Mouse (Mus musculus) lung, embryonic 14.5 days (tissue): Measurements from ENCODE around the gene C130050O18Rik. TPM values are rescaled to one million over a fixed set of nuclear protein-coding genes. Genes with fewer than 3 reads are reported as not detected.

ENCODE experiments used
- ATAC-seq: fragments of 200-750 bp; cut with Nextera tagmentation; 2 replicates; pipeline ENCODE4 v1.8.0; 2017; ENCODE audit warnings: mild to moderate bottlenecking, moderate TSS enrichment, moderate library complexity; ENCODE audit not compliant: insufficient read depth
- DNase-seq: peaks from one replicate; pipeline ENCODE4 v3.0.0-alpha.2; 2015
- H3K27ac ChIP-seq: fragments of 300-500 bp; sonication (generic); 2 replicates; pipeline ENCODE4 v1.5.1; 2014; ENCODE audit warnings: low read depth, mild to moderate bottlenecking, moderate library complexity
- H3K27me3 ChIP-seq: fragments of 300-500 bp; sonication (generic); 2 replicates; pipeline ENCODE4 v1.6.1; 2014; ENCODE audit warnings: low read length, control low read depth; ENCODE audit not compliant: insufficient read depth
- H3K36me3 ChIP-seq: fragments of 300-500 bp; sonication (generic); 2 replicates; pipeline ENCODE4 v1.6.1; 2014; ENCODE audit warnings: control low read depth; ENCODE audit not compliant: insufficient read depth
- H3K4me1 ChIP-seq: fragments of 300-500 bp; sonication (generic); 2 replicates; pipeline ENCODE4 v1.6.1; 2014; ENCODE audit warnings: antibody characterized with exemption, control low read depth; ENCODE audit not compliant: insufficient read depth
- H3K4me2 ChIP-seq: fragments of 300-500 bp; sonication (generic); 2 replicates; pipeline ENCODE4 v1.6.1; 2014; ENCODE audit warnings: mild to moderate bottlenecking
- H3K4me3 ChIP-seq: fragments of 300-500 bp; sonication (generic); 2 replicates; pipeline ENCODE4 v1.5.1; 2014; ENCODE audit warnings: low read depth, low read length
- H3K9ac ChIP-seq: fragments of 300-500 bp; sonication (generic); 2 replicates; pipeline ENCODE4 v1.6.1; 2014
- H3K9me3 ChIP-seq: fragments of 300-500 bp; sonication (generic); 2 replicates; pipeline ENCODE4 v1.6.1; 2016; ENCODE audit warnings: low read depth, low read length, control low read depth
- CTCF ChIP-seq: IDR thresholded peaks from 2 replicates; pipeline ENCODE4 v1.5.1; 2016; ENCODE audit warnings: antibody characterized with exemption, low read depth
- WGBS: fragments of 180-500 bp; shearing (Covaris S2); extraction: QIAGEN DNeasy Blood & Tissue Kit; methylation state at CpG from one replicate; pipeline ENCODE4 v1.1.7; 2014; 5-methylcytosine and 5-hydroxymethylcytosine counted together
- polyA plus RNA-seq: library from polyadenylated mRNA; unstranded; fragments of >200 nt; fragmentation: Nextera tagmentation; extraction: Ambion mirVana; gene quantifications from 2 replicates; pipeline ENCODE4 v1.2.1, GENCODE M21; 2014

Gene C130050O18Rik
- polyA plus RNA-seq, 1 experiment from 2014 or later: 1.1 TPM

DNA sequence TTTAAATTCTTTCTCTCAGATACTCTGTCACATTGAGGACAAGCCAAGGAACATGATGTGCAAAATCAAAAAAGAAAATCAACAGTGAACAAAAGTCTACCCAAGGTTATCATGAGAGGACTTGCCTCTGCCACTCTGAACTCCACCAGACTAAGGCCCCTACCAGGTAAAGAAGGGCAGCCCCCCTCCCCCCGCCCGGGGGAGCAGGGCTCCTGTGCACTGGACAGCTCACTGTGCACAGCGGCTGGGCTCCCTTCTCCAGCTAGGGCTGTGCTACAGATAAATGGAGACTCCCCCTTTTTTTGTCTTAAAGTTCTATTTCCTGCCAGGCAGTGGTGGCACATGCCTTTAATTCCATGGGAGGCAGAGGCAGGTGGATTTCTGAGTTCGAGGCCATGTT lies 32.7 kb downstream of the C130050O18Rik start:
- DNase-seq: no peak
- H3K9ac ChIP-seq: no peak overlapping the region
- ATAC-seq: no peak
- H3K4me1 ChIP-seq: no peaks in the 10 kb centered on the region
- TF ChIP-seq CTCF: no peak
- no peaks in the 10 kb centered on the region for H3K9me3 ChIP-seq
- H3K4me3 ChIP-seq: no peak overlapping the region
- 94% methylated on average over 4 of the region's 4 CpGs for WGBS
- H3K27ac ChIP-seq: no peak overlapping the region
- H3K27me3 ChIP-seq: no peaks in the 10 kb centered on the region
- H3K36me3 ChIP-seq: no peaks in the 10 kb centered on the region
- H3K4me2 ChIP-seq: no peak overlapping the region

DNA sequence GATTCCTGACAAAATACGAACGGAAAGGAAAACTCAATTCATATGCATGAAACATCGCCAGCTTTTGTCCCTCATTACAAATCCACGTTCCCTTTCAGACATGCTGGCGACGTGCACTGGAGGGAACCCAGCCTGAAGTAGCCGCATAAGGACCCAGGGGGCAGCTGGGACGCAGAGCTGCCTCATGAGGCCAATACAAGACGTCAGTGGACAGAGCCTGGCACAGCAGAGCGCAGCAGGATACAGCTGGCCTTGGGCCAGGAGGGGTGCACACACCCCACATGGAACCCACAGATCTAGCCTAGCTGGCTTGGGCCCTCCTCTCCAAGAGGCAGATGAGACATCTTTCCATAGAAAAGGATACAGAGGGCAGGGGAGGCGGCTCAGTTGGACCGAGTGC lies 33.4 kb downstream of the C130050O18Rik start:
- 79% methylated on average over 12 of the region's 12 CpGs for WGBS
- no peak for ATAC-seq
- no peaks in the 10 kb centered on the region for H3K4me1 ChIP-seq
- H3K36me3 ChIP-seq: no peaks in the 10 kb centered on the region
- H3K4me3 ChIP-seq: no peak overlapping the region
- no peak overlapping the region for H3K27ac ChIP-seq
- no peaks in the 10 kb centered on the region for H3K9me3 ChIP-seq
- no peaks in the 10 kb centered on the region for H3K27me3 ChIP-seq
- H3K9ac ChIP-seq: no peak overlapping the region
- no peak for DNase-seq
- no peak for TF ChIP-seq CTCF
- no peak overlapping the region for H3K4me2 ChIP-seq

DNA sequence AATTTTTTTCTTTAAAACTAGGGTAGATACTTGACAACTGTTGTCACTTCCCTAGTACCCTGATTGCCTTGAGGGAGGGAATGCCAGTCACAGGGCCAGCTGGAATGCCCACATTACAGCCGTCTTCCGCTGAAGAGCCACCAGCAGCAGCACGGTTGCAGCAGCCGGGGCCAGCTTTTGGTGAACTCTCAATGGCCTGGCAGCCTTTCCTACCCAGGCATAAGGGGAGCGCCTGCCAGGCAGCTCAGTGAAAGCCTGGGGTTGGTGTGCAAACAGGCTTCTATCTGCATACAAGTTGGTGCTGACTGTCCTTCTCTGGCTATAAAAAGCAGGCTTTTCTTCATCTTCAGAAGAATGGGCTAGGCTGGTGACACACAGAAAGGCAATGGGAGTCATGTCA lies 35.4 kb downstream of the C130050O18Rik start:
- WGBS: 77% methylated on average over 5 of the region's 5 CpGs
- no peak for ATAC-seq
- Histone ChIP-seq H3K9ac (no peak overlapping the region), H3K27me3 (no peaks in the 10 kb centered on the region), H3K4me1 (no peaks in the 10 kb centered on the region), H3K4me2 (no peak overlapping the region), H3K4me3 (no peak overlapping the region), H3K36me3 (no peaks in the 10 kb centered on the region), H3K9me3 (no peaks in the 10 kb centered on the region), H3K27ac (no peak overlapping the region)
- no peak for DNase-seq
- no peak for TF ChIP-seq CTCF

DNA sequence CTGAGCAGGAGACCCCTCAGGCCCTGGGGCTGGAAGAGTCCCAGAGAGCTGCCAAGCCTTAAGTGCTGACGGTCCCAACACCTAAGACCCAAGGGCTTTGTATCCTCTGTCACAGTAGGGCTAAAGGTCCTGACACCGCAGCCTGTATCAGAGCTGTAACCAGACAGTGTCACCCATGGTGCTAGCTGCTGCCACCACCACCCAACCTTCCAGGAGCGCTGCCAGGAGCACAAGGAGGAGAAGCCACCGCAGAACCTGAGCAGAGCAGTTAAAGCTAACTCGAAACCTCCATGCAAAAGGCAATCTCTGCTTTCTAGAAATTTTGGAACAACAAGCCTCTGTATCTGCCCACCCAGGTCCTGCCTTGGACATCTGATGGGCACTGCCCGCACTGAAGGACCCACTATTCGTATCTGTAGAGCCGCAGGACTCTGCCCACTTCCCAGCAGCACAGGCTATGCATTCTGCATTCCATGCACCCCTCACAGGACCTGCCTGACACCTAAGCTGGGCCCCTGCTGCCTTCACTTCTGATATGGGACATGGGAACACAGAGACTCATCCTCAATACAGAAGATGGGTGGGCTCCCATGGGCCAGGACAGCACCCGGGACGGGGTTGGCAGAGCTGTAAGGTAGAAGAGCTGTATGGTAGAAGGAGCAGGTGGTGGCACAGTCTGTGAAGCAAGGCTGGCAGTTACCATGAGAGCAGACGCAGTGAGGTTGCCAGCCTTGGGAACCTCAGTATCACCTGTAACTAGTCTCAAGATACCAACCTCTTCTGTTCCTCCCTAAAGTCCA lies 36.0 kb downstream of the C130050O18Rik start:
- WGBS: 88% methylated on average over 11 of the region's 11 CpGs
- Histone ChIP-seq H3K4me1 (peaks cover 6% of the 10 kb centered on the region; the same call in 1 of the 2 replicates), H3K4me2 (no peak overlapping the region), H3K27ac (no peak overlapping the region), H3K4me3 (no peak overlapping the region), H3K9me3 (no peaks in the 10 kb centered on the region), H3K27me3 (no peaks in the 10 kb centered on the region), H3K36me3 (no peaks in the 10 kb centered on the region), H3K9ac (no peak overlapping the region)
- ATAC-seq (no peak), DNase-seq (no peak)
- no peak for TF ChIP-seq CTCF

DNA sequence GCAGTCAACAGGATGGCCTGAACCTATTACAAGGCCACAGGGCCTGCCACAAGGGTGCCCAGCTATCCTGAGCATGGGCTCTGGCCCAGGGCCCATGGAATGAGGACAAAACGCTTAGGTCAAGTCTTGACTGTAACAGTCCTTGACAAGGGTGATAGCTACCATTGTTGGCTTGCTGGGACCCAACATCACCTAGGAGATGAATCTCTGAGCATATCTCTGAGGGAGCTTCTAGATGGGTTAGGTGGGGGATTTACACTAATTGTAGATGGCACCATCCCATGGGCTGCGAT lies 36.6 kb downstream of the C130050O18Rik start:
- TF ChIP-seq CTCF: no peak
- Histone ChIP-seq H3K27me3 (no peaks in the 10 kb centered on the region), H3K4me2 (no peak overlapping the region), H3K27ac (no peak overlapping the region), H3K9ac (no peak overlapping the region), H3K4me1 (peaks cover 6% of the 10 kb centered on the region; the same call in 1 of the 2 replicates), H3K9me3 (no peaks in the 10 kb centered on the region), H3K4me3 (no peak overlapping the region), H3K36me3 (no peaks in the 10 kb centered on the region)
- no peak for ATAC-seq
- DNase-seq: no peak
- 85% methylated on average over 2 of the region's 2 CpGs for WGBS

DNA sequence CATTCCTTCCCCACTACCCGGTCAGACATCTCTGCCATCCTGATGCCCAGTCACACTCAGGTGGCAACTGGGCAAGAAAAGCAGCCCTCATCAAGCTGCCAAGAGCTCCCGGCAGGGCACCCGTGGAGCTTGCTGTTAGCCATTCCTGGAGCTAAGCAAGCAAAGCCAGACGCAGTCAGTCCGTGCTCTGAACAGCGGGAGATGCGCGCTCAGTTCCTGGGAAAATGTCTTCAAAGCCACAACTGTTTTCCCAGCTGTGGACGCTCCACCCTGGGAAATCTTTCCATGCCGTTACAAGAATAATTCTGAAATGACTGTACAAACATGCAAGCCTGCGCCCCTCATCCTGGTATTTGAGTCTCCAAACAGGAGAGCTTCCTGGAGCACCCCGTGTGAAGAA lies 37.3 kb downstream of the C130050O18Rik start:
- Histone ChIP-seq H3K27ac (no peak overlapping the region), H3K9ac (no peak overlapping the region), H3K9me3 (no peaks in the 10 kb centered on the region), H3K4me2 (no peak overlapping the region), H3K36me3 (no peaks in the 10 kb centered on the region), H3K4me1 (peaks cover 6% of the 10 kb centered on the region; the same call in 1 of the 2 replicates), H3K4me3 (no peak overlapping the region), H3K27me3 (no peaks in the 10 kb centered on the region)
- DNase-seq (no peak), ATAC-seq (no peak)
- 55% methylated on average over 12 of the region's 12 CpGs for WGBS
- no peak for TF ChIP-seq CTCF

DNA sequence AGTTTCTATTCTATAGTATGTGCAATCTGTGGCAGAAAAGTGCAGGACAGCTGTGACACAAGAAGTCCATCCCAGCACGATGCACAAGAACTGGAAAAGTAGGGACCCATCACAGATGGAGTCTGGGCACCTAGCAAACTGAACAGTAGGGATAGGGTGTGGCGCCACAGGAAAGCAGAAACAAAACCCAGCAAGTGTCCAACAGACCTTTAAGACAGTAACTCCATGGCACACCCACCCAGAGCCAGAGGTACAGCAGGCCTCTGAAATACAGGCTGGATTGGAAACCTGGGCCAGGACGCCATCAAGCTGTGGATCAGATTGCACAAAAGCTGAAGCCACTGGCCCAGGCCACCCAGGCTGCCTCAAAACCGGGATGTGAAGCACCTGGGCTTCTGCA lies 37.9 kb downstream of the C130050O18Rik start:
- H3K4me2 ChIP-seq: no peak overlapping the region
- DNase-seq (no peak), ATAC-seq (no peak)
- no peaks in the 10 kb centered on the region for H3K36me3 ChIP-seq
- H3K4me3 ChIP-seq: no peak overlapping the region
- 63% methylated on average over 4 of the region's 4 CpGs for WGBS
- no peaks in the 10 kb centered on the region for H3K9me3 ChIP-seq
- H3K9ac ChIP-seq: no peak overlapping the region
- H3K4me1 ChIP-seq: peaks cover 6% of the 10 kb centered on the region; the same call in 1 of the 2 replicates
- H3K27ac ChIP-seq: no peak overlapping the region
- TF ChIP-seq CTCF: no peak
- H3K27me3 ChIP-seq: no peaks in the 10 kb centered on the region
